Mouse (Mus musculus): ENCODE results near the gene Nfia.

DNA sequence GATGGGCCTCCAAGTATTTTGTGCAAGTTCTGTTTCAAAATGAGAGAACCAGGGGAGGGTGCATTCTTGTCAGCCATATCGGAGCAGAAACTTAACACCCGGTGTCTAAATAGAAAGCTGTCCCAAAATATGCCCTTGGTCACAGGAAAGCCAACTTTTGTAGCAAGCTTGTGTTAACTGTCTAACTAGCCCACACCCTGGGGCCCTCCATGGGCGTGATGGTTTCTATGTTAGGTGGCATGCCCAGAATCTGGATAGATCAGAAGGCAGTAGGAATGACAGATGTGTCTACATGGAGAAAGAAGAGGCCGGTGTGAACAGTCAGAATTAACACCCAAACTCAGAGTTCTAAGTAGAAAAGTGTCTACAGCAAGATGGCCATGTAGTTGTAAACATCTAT is 282.5 kb downstream of the Nfia start:
- TF ChIP-seq CTCF (IDR thresholded peaks at IDR 0.05; ENCODE audit: low read depth) (no peak), EP300 (IDR thresholded peaks at IDR 0.05; ENCODE audit: low read depth) (no peak)
